Mouse (Mus musculus): Measurements from ENCODE around the gene Irak2. TPM values are rescaled to one million over a fixed set of nuclear protein-coding genes. Genes with fewer than 3 reads are reported as not detected.

The Irak2 gene
- polyA plus RNA-seq, 1 experiment from 2014 or later = 2.8 TPM

- ATAC-seq (ENCODE audit: insufficient number of reproducible peaks, insufficient read depth, low FRiP score, low TSS enrichment, low read depth) = no peak
- no peaks in the 10 kb centered on the region for H3K36me3 ChIP-seq
- H3K9me3 ChIP-seq = no peaks in the 10 kb centered on the region
- H3K4me2 ChIP-seq = no peak overlapping the region
- no peaks in the 10 kb centered on the region for H3K4me1 ChIP-seq
- no peaks in the 10 kb centered on the region for H3K27me3 ChIP-seq
- no peak overlapping the region for H3K9ac ChIP-seq
- 81% methylated on average over 4 of the region's 4 CpGs for WGBS
- no peak overlapping the region for H3K4me3 ChIP-seq
- H3K27ac ChIP-seq = no peak overlapping the region
These were observed 37.0 kb downstream of the Irak2 start for GRCm38 (mm10) chr6:113675234-113675633.

- ATAC-seq (ENCODE audit: insufficient number of reproducible peaks, insufficient read depth, low FRiP score, low TSS enrichment, low read depth) = no peak
- no peaks in the 10 kb centered on the region for H3K36me3 ChIP-seq
- H3K9me3 ChIP-seq = no peaks in the 10 kb centered on the region
- no peak overlapping the region for H3K27ac ChIP-seq
- no peaks in the 10 kb centered on the region for H3K27me3 ChIP-seq
- no peak overlapping the region for H3K9ac ChIP-seq
- WGBS = 95% methylated on average over 9 of the region's 9 CpGs
- H3K4me2 ChIP-seq = no peak overlapping the region
- no peak overlapping the region for H3K4me3 ChIP-seq
- no peaks in the 10 kb centered on the region for H3K4me1 ChIP-seq
These were observed 37.7 kb downstream of the Irak2 start for GRCm38 (mm10) chr6:113675991-113676390.

GRCm38 (mm10) chr6:113677070-113677734 is 38.9 kb downstream of the Irak2 start:
- H3K27ac ChIP-seq = no peak overlapping the region
- no peak for ATAC-seq (ENCODE audit: insufficient number of reproducible peaks, insufficient read depth, low FRiP score, low TSS enrichment, low read depth)
- no peaks in the 10 kb centered on the region for H3K36me3 ChIP-seq
- H3K4me1 ChIP-seq = no peaks in the 10 kb centered on the region
- no peaks in the 10 kb centered on the region for H3K27me3 ChIP-seq
- no peak overlapping the region for H3K9ac ChIP-seq
- H3K4me2 ChIP-seq = no peak overlapping the region
- H3K9me3 ChIP-seq = no peaks in the 10 kb centered on the region
- 60% methylated on average over 14 of the region's 14 CpGs for WGBS
- no peak overlapping the region for H3K4me3 ChIP-seq

GRCm38 (mm10) chr6:113678246-113679012 is 40.2 kb downstream of the Irak2 start:
- Histone ChIP-seq H3K4me2 (no peak overlapping the region), H3K27ac (no peak overlapping the region), H3K9ac (no peak overlapping the region), H3K36me3 (no peaks in the 10 kb centered on the region), H3K4me1 (no peaks in the 10 kb centered on the region), H3K9me3 (no peaks in the 10 kb centered on the region), H3K27me3 (no peaks in the 10 kb centered on the region), H3K4me3 (no peak overlapping the region)
- ATAC-seq (ENCODE audit: insufficient number of reproducible peaks, insufficient read depth, low FRiP score, low TSS enrichment, low read depth) = no peak
- WGBS = 79% methylated on average over 14 of the region's 14 CpGs

- 70% methylated on average over 9 of the region's 9 CpGs for WGBS
- no peak overlapping the region for H3K4me3 ChIP-seq
These were observed 41.8 kb downstream of the Irak2 start for GRCm38 (mm10) chr6:113679993-113680566.

GRCm38 (mm10) chr6:113681271-113681670 is 43.0 kb downstream of the Irak2 start:
- no peaks in the 10 kb centered on the region for H3K27me3 ChIP-seq
- ATAC-seq (ENCODE audit: insufficient number of reproducible peaks, insufficient read depth, low FRiP score, low TSS enrichment, low read depth) = no peak
- WGBS = 18% methylated on average over 4 of the region's 4 CpGs
- H3K4me2 ChIP-seq = no peak overlapping the region
- no peaks in the 10 kb centered on the region for H3K4me1 ChIP-seq
- no peak overlapping the region for H3K9ac ChIP-seq
- no peaks in the 10 kb centered on the region for H3K36me3 ChIP-seq
- H3K27ac ChIP-seq = no peak overlapping the region
- no peak overlapping the region for H3K4me3 ChIP-seq
- H3K9me3 ChIP-seq = no peaks in the 10 kb centered on the region

More at GRCm38 (mm10) chr6:113679993-113680566, 41.8 kb downstream of the Irak2 start:
- Histone ChIP-seq H3K27ac (no peak overlapping the region), H3K36me3 (no peaks in the 10 kb centered on the region), H3K4me2 (no peak overlapping the region), H3K27me3 (no peaks in the 10 kb centered on the region), H3K9ac (no peak overlapping the region), H3K9me3 (no peaks in the 10 kb centered on the region), H3K4me1 (no peaks in the 10 kb centered on the region)
- no peak for ATAC-seq (ENCODE audit: insufficient number of reproducible peaks, insufficient read depth, low FRiP score, low TSS enrichment, low read depth)

GRCm38 (mm10) chr6:113683081-113683825 is 45.0 kb downstream of the Irak2 start:
- H3K4me2 ChIP-seq = no peak overlapping the region
- ATAC-seq (ENCODE audit: insufficient number of reproducible peaks, insufficient read depth, low FRiP score, low TSS enrichment, low read depth) = no peak
- no peak overlapping the region for H3K4me3 ChIP-seq
- no peak overlapping the region for H3K27ac ChIP-seq
- 0 out of 2 replicates have a peak, but pooled peaks cover 4% of the 10 kb centered on the region for H3K4me1 ChIP-seq
- H3K9ac ChIP-seq = no peak overlapping the region
- no peaks in the 10 kb centered on the region for H3K36me3 ChIP-seq
- no peaks in the 10 kb centered on the region for H3K27me3 ChIP-seq
- 83% methylated on average over 10 of the region's 10 CpGs for WGBS
- no peaks in the 10 kb centered on the region for H3K9me3 ChIP-seq

- Histone ChIP-seq H3K4me3 (no peak overlapping the region), H3K36me3 (no peaks in the 10 kb centered on the region), H3K27ac (no peak overlapping the region), H3K4me2 (no peak overlapping the region), H3K27me3 (no peaks in the 10 kb centered on the region), H3K9me3 (no peaks in the 10 kb centered on the region), H3K4me1 (peaks cover 19% of the 10 kb centered on the region), H3K9ac (no peak overlapping the region)
- ATAC-seq (ENCODE audit: insufficient number of reproducible peaks, insufficient read depth, low FRiP score, low TSS enrichment, low read depth) = no peak
- WGBS = 34% methylated on average over 8 of the region's 8 CpGs
These were observed 48.4 kb downstream of the Irak2 start for GRCm38 (mm10) chr6:113686551-113687125.

- ATAC-seq (ENCODE audit: insufficient number of reproducible peaks, insufficient read depth, low FRiP score, low TSS enrichment, low read depth) = peak; percentile 18; the same call in 1 of the 2 replicates
- H3K4me2 ChIP-seq = 0 out of 2 replicates have a peak overlapping the region, but pooled peaks have one; percentile 47
- H3K9me3 ChIP-seq = no peaks in the 10 kb centered on the region
- WGBS = 11% methylated on average over 7 of the region's 7 CpGs
- peaks cover 19% of the 10 kb centered on the region for H3K4me1 ChIP-seq
- peak overlapping the region; percentile 64 for H3K27ac ChIP-seq
- peak overlapping the region; percentile 55 for H3K9ac ChIP-seq
- no peaks in the 10 kb centered on the region for H3K27me3 ChIP-seq
- no peak overlapping the region for H3K4me3 ChIP-seq
- H3K36me3 ChIP-seq = no peaks in the 10 kb centered on the region
These were observed 51.7 kb downstream of the Irak2 start for GRCm38 (mm10) chr6:113690008-113690399.

GRCm38 (mm10) chr6:113690400-113691083 is 52.3 kb downstream of the Irak2 start:
- H3K36me3 ChIP-seq = no peaks in the 10 kb centered on the region
- H3K9me3 ChIP-seq = no peaks in the 10 kb centered on the region
- H3K27ac ChIP-seq = peak overlapping the region; percentile 64
- WGBS = 3% methylated on average over 14 of the region's 14 CpGs
- peak overlapping the region; percentile 57 for H3K9ac ChIP-seq
- ATAC-seq (ENCODE audit: insufficient number of reproducible peaks, insufficient read depth, low FRiP score, low TSS enrichment, low read depth) = no peak
- H3K4me2 ChIP-seq = peak overlapping the region; percentile 47
- H3K27me3 ChIP-seq = no peaks in the 10 kb centered on the region
- H3K4me3 ChIP-seq = peak overlapping the region; percentile 13; the same call in 1 of the 2 replicates
- peaks cover 19% of the 10 kb centered on the region for H3K4me1 ChIP-seq
